Mouse (Mus musculus) yolk sac, embryonic 10.5 days (tissue): ENCODE results near the gene Acadvl.

Source experiments
- DNase-seq: peaks from one replicate; pipeline ENCODE4 v3.0.0-alpha.2; 2017; ENCODE audit warnings: low spot score

Acadvl gene

DNA sequence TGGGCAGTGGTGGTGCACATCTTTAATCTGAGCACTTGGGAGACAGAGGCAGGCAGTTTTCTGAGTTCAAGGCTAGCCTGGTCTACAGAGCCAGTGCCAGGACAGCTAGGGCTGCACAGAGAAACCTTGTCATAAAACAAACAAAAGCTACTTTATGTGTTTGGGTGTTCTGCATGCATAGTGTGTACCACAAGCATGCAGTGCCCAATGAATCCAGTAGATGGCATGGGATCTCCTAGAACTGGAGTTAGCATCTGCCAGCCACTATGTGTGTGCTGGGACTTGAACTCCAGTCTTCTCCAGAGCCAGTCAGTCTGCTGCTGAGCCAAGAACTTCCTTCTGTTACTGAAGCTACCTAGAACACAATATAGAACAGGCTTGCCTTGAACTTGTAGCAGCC lies 13.3 kb downstream of the Acadvl start:
- no peak for DNase-seq

GRCm38 (mm10) chr11:70001159-70001558 lies 14.1 kb downstream of the Acadvl start:
- DNase-seq: no peak

DNA sequence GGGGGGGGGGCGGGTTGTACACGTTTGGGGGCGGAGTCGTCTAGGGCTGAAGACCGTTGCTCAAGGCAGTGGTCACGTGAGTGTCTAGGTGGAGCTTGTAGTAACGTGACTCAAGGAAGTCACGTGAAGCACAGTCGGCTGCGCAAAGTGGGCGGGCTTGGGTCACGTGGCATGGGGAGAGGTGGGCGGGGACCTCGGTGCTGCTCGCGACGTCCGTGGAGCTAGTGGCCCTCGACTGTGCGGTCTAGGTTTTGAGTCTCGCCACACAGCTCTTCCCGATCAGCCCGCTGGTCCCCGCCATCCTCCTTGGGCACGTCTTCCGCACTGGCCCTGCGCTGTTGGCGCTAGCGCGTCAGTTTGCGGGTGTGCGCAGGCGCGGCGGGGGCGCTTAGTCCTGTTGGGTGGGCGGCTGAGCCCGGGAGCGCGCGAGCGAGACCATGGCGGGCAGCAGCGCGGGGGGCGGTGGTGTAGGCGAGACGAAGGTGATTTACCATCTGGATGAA lies 14.8 kb downstream of the Acadvl start, which contains the start of gene Dvl2:
Dvl2 (plus strand) TSS at position 200 of the 503 bp plus-strand sequence.
- DNase-seq: peak; percentile 97

DNA sequence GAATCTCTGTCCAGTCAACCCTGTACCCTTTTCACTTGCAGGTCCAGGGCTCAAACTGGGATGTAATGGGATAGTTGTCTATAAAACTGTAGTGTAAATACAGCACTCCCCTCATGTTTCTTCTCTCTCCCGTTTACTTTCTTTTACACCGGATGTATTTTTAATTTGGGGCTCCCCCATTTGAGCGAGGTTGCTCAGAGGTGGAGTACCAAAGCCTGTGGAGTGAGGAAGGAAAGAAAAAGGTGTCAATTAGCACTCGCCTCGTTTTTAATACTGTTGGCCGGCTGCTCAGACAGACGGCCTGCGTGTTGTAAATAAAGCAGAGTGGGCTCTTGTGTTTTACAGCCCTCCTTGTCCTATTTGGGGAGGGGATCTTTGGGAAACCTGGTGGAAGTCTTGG lies 15.5 kb downstream of the Acadvl start:
- DNase-seq: no peak

DNA sequence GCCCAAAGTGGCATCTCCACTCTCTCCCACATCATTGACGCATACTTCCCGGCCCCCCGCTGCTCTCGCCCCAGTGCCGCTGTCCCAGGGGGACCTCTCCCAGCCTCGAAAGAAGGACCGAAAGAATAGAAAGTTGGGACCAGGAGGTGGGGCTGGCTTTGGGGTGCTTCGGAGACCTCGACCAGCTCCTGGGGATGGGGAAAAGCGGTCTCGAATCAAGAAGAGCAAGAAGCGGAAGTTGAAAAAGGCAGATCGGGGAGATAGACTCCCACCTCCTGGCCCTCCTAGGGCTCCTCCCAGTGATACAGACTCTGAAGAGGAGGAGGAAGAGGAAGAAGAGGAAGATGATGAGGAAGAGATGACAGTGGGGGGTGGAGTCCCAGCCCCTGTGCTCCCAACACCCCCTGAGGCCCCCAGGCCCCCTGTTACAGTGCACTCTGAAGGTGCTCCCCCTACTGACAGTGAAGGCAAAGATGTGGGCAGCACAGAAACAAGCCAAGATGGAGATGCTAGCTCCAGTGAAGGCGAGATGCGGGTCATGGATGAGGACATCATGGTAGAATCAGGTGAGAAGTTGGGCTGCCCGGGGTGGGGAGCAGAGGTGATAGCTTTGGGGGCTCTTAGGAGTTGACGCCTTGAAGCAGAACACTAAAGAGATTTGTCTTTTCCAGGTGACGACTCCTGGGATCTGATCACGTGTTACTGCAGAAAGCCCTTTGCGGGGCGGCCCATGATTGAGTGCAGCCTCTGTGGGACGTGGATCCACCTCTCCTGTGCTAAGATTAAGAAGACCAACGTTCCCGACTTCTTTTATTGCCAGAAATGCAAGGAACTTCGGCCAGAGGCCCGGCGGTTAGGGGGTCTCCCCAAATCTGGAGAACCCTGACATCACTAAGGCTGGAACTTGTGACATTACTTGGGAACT lies 16.4 kb downstream of the Acadvl start:
- no peak for DNase-seq

DNA sequence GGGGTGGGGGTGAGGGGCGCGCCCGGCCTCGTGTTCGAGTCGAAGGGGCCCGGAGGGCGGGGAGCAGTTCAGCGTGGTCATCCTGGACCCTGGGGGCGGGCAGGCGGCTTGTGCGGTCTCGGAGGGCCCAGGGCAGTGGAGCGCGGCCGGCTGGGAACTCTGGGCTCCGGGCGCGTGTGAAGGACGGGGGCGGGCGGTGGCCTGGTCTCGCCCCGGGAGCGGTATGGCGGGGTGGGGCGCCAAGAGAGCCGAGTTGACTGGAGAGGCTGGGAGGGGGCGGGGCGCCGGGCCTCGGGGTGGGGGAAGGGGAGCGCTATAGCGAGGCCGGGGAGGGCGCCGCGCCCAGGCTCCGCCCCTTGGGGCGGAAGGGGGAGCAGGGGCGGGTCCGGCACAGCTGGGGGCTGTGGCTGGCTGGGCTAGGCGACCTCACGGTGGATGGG lies 18.1 kb downstream of the Acadvl start:
- peak; percentile 95 for DNase-seq

DNA sequence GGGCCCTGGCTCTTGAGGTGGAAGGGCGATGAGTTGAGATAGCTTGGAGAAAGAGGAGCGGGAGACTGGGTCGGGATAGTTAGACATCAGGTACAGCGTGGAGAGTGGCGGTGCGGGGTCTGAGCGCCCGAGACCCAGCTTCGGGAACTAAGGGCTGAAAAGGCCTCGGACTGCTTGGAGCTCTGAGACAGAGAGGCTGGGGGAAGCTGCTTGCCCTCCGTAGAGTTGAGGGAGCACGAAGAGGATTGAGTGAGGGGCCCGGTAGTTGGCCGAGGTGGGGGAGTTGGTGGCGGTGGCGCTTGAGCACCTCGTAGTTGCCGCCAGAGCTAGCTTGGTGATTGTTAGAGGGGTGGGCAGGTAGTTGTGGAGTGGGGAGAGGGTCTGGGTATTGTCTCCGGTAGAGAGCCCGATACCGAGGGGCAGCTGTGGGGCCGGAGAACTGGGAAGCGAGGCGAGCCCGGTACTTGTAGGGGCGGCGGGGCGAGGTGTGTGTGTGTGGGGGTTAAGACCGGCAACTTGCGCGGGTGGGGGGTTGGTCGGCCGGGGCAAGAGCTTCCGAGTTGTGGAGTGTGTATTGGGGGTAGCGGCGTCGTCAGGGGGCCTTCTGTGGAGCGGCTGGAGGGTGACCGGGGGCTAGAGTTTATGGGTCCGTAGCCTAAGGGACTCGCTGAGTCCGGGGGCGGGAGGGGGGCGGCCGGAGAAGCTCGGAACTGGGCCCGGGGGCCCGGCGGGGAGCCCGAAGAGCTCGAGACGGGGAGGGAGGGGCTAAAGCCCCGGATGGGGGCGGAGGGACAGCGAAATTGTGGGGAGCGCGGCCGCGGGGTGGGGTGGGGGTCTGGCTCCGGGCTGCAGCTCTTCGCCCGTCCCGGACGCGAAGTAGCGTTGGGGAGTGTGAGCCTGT lies 18.8 kb downstream of the Acadvl start:
- DNase-seq: no peak

DNA sequence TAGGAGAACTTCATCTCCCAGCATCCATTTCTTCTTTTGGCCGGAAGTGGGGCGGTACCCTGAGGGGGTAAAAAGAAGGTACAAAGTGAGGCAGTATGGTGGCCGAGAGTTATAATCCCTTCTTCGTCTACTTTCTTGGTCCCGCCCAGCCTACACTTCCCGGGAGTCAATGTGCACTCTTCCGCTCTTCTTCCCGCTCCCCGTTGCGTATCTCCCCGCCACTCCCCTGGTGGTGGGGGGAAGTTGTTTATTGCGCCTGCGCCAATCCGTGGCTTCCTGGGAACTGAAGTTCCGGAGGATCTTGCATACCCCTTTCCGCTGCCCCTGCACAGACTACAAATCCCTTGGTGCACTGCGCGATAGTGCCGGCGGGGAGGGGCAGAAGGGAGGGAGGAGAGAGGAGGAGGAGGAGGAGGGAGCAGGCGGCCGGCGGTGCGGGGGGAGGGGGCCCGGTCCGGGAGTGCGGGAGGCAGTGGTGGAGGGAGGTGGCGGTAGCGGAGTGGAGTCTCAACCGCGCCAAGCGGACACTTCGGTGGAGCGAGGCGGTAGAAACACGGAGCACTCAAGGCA lies 19.7 kb downstream of the Acadvl start, which contains the start of gene Phf23:
Phf23 (plus strand) TSS at position 387 of the 570 bp plus-strand sequence.
- peak; percentile 100 for DNase-seq

DNA sequence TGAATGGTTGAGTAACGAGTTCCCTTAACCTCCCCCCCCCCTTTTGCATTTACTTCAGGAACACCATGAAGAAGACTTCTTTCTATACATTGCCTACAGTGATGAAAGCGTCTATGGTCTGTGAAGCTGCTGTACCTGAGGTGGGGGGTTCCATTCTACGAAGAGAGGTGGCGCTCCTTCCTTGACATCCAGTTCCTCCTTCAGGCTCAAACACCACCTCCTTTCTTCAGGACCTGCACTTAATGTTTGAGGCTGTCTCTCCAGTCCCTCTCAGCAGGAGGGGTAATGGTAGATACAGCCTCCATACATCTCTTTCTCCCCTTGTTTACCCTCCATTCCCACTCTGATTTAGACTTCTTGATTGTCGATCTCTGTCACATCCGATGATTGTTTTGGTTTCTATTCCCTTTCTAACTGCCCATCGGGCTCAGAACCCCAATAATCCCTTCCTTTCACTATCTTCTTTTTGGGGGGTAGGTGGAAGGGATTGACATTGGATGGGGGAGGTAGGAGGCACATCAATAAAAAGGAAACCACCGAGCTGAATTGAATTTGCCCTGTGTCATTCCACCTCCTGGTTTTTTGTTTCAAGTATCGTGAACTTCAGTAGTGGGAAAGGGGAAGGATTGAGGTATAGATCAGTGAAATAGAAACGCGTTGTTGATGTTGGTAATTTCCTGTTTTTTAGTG lies 20.7 kb downstream of the Acadvl start:
- no peak for DNase-seq

GRCm38 (mm10) chr11:69992932-69993331 lies 22.3 kb downstream of the Acadvl start:
- DNase-seq: no peak

- DNase-seq: no peak
Measured at GRCm38 (mm10) chr11:69992396-69992795, 22.8 kb downstream of the Acadvl start.

GRCm38 (mm10) chr11:69991711-69992110 lies 23.5 kb downstream of the Acadvl start:
- no peak for DNase-seq

GRCm38 (mm10) chr11:69990850-69991691 lies 24.1 kb downstream of the Acadvl start, which contains the start of gene Gabarap:
TSS of gene Gabarap (plus strand) at chr11:69991143.
- DNase-seq: peak; percentile 97

DNA sequence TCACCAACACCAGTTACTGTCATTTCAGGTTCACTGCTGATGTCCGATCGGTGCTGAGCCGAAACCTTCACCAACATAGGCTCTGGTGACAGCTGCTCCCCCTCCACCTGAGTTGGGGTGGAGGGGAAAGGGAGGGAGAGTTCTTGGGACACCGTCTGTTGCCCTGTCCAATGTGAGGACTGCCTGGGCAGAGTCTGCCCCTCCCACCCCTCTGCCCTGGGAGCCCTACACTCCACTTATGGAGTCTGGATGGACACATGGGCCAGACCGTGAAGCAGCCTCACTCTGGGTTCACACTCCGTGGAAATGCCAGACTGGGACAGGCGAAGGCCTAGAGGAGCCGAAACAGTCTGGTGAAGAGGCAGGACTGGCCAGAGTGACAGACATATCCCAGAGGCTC lies 25.3 kb downstream of the Acadvl start:
- no peak for DNase-seq

GRCm38 (mm10) chr11:69984431-69984830 lies 30.8 kb downstream of the Acadvl start:
- no peak for DNase-seq

DNA sequence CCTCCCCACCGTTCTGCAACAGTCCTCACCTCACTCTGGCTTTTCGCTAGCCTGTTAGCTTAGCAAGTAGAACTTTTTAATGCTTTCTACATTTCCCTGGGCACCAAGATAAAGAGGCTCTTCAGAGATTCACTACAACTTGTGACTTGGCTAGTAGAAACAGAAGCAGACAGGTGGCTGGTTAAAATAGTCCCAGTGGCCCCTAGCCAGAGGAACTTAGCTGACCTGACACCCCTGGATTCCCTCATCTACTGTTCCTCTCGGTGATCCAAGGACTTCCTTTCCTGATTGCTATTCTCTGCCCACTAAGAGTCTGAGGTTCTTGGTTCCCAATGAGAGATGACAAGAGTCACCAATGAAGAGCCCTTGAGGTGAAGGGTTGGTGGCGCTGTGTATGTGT lies 31.8 kb downstream of the Acadvl start:
- DNase-seq: no peak

DNA sequence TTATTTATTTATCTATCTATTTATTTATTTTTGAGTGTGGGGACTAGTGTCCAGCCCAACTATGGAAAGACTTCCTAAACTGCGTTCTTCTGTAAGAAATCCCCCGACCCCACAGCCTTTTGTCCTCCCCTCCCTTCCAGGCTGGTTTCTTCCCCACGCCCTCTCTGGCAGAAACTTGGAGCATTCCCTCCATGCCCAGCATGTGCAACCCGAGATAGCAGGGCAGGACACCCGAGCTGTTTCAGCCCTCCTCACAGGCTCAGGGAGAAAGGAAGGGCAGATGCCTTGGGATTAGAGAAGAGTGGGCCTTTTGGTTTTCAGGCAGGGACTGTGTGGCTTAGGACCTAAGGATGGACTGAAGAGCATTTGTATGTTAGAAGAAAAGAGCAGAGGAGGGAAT lies 32.3 kb downstream of the Acadvl start:
- DNase-seq: no peak

GRCm38 (mm10) chr11:69982225-69982624 lies 33.0 kb downstream of the Acadvl start, which contains the start of gene Elp5:
TSS of gene Elp5 (minus strand) at chr11:69982517.
- no peak for DNase-seq

DNA sequence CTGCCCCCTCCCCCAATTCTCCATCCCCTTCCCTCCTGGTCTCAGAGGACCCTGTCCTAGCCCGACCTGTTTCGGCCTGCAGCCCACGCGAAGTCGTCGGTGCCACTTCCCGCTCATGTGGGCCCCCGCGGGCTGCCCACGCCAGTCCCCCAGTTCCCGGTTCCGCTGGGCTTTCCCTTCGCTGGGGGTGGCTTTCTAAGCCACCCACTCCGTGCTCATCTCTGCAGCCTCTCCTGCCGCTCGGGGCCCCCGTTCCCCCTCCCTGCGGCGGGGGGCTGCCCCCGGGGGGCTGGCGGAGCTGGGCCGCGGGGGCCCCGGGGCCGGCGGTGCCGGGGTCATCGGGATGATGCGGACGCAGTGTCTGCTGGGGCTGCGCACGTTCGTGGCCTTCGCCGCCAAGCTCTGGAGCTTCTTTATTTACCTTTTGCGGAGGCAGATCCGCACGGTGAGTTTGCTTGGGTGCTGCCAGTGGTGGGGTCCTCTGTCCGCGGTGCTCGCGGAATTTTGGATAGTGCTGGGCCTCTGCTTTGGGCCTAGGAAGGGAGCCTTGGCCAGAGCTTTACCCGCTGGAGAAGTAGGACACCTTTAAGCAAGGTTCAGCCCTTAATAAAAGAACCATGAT lies 34.0 kb downstream of the Acadvl start, which contains the start of gene Ctdnep1:
Ctdnep1 (plus strand) TSS at position 16 of the 622 bp plus-strand sequence.
- no peak for DNase-seq
